Mouse (Mus musculus) adrenal gland, postnatal 10 days (tissue): ENCODE measurements at regions not wholly inside any gene's neighbourhood (a gene's known extent, or its start where the extent isn't known, plus 50 kb on each side); places are given as distances from the start of the nearest gene placed in this dataset.
"Not testable (repeated sequence)": the region's sequence is repeated elsewhere in the genome, so short reads cannot be mapped to it uniquely, and the experiment has no call there.

Experiments
- DNase-seq: peaks from one replicate; pipeline ENCODE4 v3.0.0; 2021; ENCODE audit warnings: mixed read lengths

- no peak for DNase-seq
These were observed 261.8 kb upstream of the Dcbld2 start for GRCm38 (mm10) chr16:58146479-58146878.

GRCm38 (mm10) chr16:58155538-58155937, 252.7 kb upstream of the Dcbld2 start:
- no peak for DNase-seq

GRCm38 (mm10) chr16:58178744-58179401, 229.4 kb upstream of the Dcbld2 start:
- DNase-seq, result no peak

- DNase-seq, result not testable (repeated sequence)
These were observed 228.3 kb upstream of the Dcbld2 start for GRCm38 (mm10) chr16:58179981-58180380.

- no peak for DNase-seq
These were observed 213.4 kb upstream of the Dcbld2 start for GRCm38 (mm10) chr16:58194619-58195497.

- DNase-seq, result no peak
These were observed 196.4 kb upstream of the Dcbld2 start for GRCm38 (mm10) chr16:58211872-58212271.

GRCm38 (mm10) chr16:58234686-58235085, 173.6 kb upstream of the Dcbld2 start:
- DNase-seq, result no peak

GRCm38 (mm10) chr16:58236857-58237256, 171.4 kb upstream of the Dcbld2 start:
- no peak for DNase-seq

GRCm38 (mm10) chr16:58276281-58276680, 132.0 kb upstream of the Dcbld2 start:
- DNase-seq, result no peak

GRCm38 (mm10) chr16:58281474-58281873, 126.8 kb upstream of the Dcbld2 start:
- peak; percentile 13 for DNase-seq

- DNase-seq, result no peak
These were observed 113.8 kb upstream of the Dcbld2 start for GRCm38 (mm10) chr16:58294457-58294856.

- no peak for DNase-seq
These were observed 113.1 kb upstream of the Dcbld2 start for GRCm38 (mm10) chr16:58295128-58295527.

- peak; percentile 69 for DNase-seq
These were observed 108.7 kb upstream of the Dcbld2 start for GRCm38 (mm10) chr16:58299495-58299894.

- no peak for DNase-seq
These were observed 108.1 kb upstream of the Dcbld2 start for GRCm38 (mm10) chr16:58300098-58300497.

- no peak for DNase-seq
These were observed 104.7 kb upstream of the Dcbld2 start for GRCm38 (mm10) chr16:58303555-58303954.

- DNase-seq, result no peak
These were observed 91.3 kb upstream of the Dcbld2 start for GRCm38 (mm10) chr16:58316889-58317455.

- peak; percentile 15 for DNase-seq
These were observed 77.2 kb upstream of the Dcbld2 start for GRCm38 (mm10) chr16:58331087-58331486.

GRCm38 (mm10) chr16:58343921-58344320, 64.3 kb upstream of the Dcbld2 start:
- DNase-seq, result no peak

GRCm38 (mm10) chr16:58349354-58349753, 58.9 kb upstream of the Dcbld2 start:
- no peak for DNase-seq

- DNase-seq, result no peak
These were observed 58.4 kb upstream of the Dcbld2 start for GRCm38 (mm10) chr16:58349802-58350201.

GRCm38 (mm10) chr16:58352156-58352555, 56.1 kb upstream of the Dcbld2 start:
- DNase-seq, result no peak

GRCm38 (mm10) chr16:58354551-58354950, 53.7 kb upstream of the Dcbld2 start:
- DNase-seq, result peak; percentile 11
